Mouse (Mus musculus): ENCODE measurements around the gene Slco1b2.
"Not testable (repeated sequence)": the region's sequence is repeated elsewhere in the genome, so short reads cannot be mapped to it uniquely, and the experiment has no call there.

The Slco1b2 gene

GRCm38 (mm10) chr6:141629291-141629690 lies at the start of gene Slco1b2:
Gene Slco1b2, plus strand, starts transcription at chr6:141629518.
- no peak for DNase-seq (ENCODE audit: low spot score in 2 of 2)

DNA sequence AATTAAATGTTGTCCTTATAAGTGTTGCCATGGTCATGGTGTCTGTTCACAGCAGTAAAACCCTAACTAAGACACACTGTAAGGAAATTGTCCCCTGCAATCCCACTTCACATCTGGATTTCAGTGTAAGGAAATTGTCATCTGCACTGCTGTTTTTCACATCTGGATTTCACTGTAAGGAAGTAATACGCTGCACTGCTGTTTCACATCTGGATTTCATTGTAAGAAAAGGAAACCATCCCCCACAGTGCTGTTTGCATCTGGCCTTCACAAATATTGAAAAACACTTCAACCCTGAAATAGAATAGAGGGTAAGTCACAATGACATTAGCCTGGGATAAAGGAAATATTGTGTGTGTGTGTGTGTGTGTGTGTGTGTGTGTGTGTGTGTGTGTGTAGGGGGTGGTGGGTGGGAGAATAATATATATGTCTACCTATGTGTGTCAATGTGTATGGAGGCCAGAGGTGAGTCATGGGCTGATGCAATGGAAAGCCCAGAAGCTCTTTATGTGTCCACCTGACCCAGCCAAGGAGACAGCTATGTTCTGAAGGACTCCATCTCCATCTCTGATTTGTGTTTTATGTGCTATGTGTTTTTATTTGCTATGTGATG lies 44.4 kb upstream of the Slco1b2 start:
- no peak for DNase-seq (ENCODE audit: low spot score in 2 of 2)

DNA sequence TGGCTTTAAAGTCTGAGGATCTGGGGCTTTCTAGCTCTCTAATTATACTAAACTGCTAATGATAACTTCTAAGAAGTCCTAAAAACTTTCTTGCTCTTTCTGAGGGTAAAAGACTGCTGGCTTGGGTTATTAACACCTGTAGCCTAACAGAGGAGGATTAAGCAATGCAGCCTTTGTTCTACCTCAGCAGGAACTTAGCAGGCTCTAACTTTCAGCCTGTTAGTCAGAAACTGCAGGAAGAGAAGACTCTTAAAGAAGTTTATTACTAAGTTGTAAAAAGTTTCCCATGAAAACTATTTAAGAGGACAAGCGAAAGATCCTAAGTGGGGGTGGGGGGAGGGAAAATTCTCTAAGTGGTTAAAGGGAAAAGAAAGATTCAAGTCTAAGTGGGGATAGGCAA lies 39.3 kb upstream of the Slco1b2 start:
- DNase-seq (ENCODE audit: low spot score in 2 of 2), result no peak

- DNase-seq (ENCODE audit: low spot score in 2 of 2), result not testable (repeated sequence)
Measured at GRCm38 (mm10) chr6:141590598-141591200, 38.6 kb upstream of the Slco1b2 start.

- no peak for DNase-seq (ENCODE audit: low spot score in 2 of 2)
Measured at GRCm38 (mm10) chr6:141596081-141596480, 33.2 kb upstream of the Slco1b2 start.

- DNase-seq (ENCODE audit: low spot score in 2 of 2), result no peak
Measured at GRCm38 (mm10) chr6:141597037-141597436, 32.3 kb upstream of the Slco1b2 start.

DNA sequence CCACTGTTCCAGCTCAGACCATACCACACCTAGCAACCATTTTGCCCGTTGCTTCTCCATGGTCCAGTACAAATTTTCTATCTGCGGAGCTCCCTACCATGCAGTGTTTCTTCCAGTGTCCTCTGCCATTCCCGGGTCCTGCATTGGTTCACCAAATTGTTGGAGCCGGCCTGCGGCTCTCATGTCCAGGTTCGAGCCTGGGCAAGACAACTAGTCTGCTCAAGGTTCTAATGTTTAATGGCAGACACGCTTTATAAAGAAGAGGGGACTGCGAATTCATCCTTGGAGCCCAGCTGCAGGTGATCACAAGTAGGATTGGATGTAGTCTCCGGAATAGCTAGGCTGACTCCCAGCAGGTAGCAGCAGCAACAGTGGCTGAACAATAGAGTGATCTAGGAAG lies 28.4 kb upstream of the Slco1b2 start:
- no peak for DNase-seq (ENCODE audit: low spot score in 2 of 2)

DNA sequence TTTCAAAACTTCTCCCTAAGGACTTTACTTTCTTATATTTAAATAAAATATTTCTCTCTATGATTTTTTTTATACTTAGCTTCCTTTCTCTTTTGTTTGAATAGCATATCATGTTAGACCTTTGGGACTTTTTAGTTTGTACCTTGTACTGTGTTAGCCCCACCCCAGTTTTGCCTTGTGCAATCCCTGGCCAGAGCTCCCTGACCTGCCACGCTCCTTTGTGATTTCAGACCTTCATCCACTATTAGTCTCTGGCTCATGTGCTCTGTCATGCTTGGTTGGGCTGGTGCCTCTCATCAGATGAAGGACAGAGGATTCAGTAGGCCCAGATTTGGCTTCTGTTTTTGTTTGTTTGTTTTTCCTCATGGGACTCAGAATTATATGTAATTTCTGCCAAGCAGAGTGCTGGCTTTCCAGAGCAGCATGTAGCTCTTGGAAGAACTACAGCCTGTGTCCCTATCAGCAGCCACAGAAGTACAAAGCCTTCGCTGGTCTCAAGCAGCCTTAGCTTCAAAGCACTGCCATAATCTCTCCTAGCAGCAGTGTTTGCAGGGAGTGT lies 18.5 kb upstream of the Slco1b2 start:
- DNase-seq (ENCODE audit: low spot score in 2 of 2), result no peak

- no peak for DNase-seq (ENCODE audit: low spot score in 2 of 2)
Measured at GRCm38 (mm10) chr6:141614017-141614416, 15.3 kb upstream of the Slco1b2 start.

DNA sequence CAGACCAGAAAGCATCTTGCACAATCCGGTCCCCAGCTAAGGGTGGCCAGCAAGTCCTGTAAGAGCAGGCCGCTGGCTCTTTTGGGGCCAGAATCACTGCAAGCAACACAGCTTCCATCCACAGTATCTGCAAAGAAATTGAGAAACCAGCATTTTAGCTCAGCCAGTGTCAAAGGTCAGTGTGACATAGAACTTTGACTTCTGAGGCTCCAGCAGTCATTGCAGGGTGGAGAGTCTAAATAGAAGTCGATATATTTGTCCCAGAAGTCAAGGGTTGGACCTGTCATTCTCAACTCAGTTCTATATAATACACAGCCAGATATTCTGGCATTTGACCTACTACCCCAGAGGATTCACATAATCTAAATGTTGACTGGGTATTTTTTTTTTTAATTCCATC lies 14.0 kb upstream of the Slco1b2 start:
- no peak for DNase-seq (ENCODE audit: low spot score in 2 of 2)

- DNase-seq (ENCODE audit: low spot score in 2 of 2), result no peak
Measured at GRCm38 (mm10) chr6:141632935-141633334, 3.6 kb downstream of the Slco1b2 start.

- DNase-seq (ENCODE audit: low spot score in 2 of 2), result no peak
Measured at GRCm38 (mm10) chr6:141635250-141635649, 5.9 kb downstream of the Slco1b2 start.

- no peak for DNase-seq (ENCODE audit: low spot score in 2 of 2)
Measured at GRCm38 (mm10) chr6:141640639-141641038, 11.3 kb downstream of the Slco1b2 start.

DNA sequence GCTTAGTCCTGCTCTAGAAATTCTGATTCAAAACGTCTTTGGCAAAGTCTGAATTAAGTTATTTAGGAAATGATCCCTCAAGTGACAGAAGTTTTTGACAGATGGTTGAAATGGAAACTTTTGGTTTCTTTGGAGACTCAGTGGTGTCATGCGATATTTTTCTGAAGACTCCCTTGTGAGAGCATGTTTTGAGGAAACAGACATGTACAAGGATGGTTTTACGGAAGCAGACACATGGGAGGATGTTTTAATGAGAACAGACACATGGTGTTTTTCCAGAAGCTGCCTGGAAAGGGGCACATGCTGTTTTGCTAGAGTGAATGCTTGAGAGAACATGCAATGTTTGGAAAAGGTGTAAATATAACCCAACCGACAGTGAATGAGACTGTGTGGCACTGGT lies 57.7 kb downstream of the Slco1b2 start:
- no peak for DNase-seq (ENCODE audit: low spot score in 2 of 2)

GRCm38 (mm10) chr6:141691246-141691645 lies 61.9 kb downstream of the Slco1b2 start:
- no peak for DNase-seq (ENCODE audit: low spot score in 2 of 2)
